Mouse (Mus musculus) stomach, postnatal 0 days (tissue): ENCODE measurements around the gene Tbc1d10a. TPM values are rescaled to one million over a fixed set of nuclear protein-coding genes. Genes with fewer than 3 reads are reported as not detected.

Experiments used
- ATAC-seq: fragments of 200-750 bp; cut with Nextera tagmentation; 2 replicates; pipeline ENCODE4 v1.8.0; 2017; ENCODE audit not compliant: low FRiP score, low TSS enrichment
- DNase-seq: peaks from one replicate; pipeline ENCODE4 v3.0.0-alpha.2; 2016; ENCODE audit warnings: low spot score
- H3K27ac ChIP-seq: fragments of 300-500 bp; sonication (generic); replicated peaks from 2 replicates; pipeline ENCODE4 v1.5.1; 2014; ENCODE audit warnings: mild to moderate bottlenecking, control low read depth
- H3K27me3 ChIP-seq: fragments of 300-500 bp; sonication (generic); 2 replicates; pipeline ENCODE4 v1.6.1; 2014; ENCODE audit warnings: low read length; ENCODE audit not compliant: control insufficient read depth, insufficient read depth
- H3K36me3 ChIP-seq: fragments of 300-500 bp; sonication (generic); 2 replicates; pipeline ENCODE4 v1.6.1; 2014; ENCODE audit warnings: low read length, mixed read lengths; ENCODE audit not compliant: control insufficient read depth, insufficient read depth
- H3K4me1 ChIP-seq: fragments of 300-500 bp; sonication (generic); replicated peaks from 2 replicates; pipeline ENCODE4 v1.6.1; 2014; ENCODE audit warnings: antibody characterized with exemption; ENCODE audit not compliant: control insufficient read depth, insufficient read depth
- H3K4me2 ChIP-seq: fragments of 300-500 bp; sonication (generic); replicated peaks from 2 replicates; pipeline ENCODE4 v1.6.1; 2014; ENCODE audit warnings: low read depth, mild to moderate bottlenecking, control low read depth, moderate library complexity
- H3K4me3 ChIP-seq: fragments of 300-500 bp; sonication (generic); 2 replicates; pipeline ENCODE4 v1.5.1; 2014; ENCODE audit warnings: low read depth, low read length, control low read depth
- H3K9ac ChIP-seq: fragments of 300-500 bp; sonication (generic); 2 replicates; pipeline ENCODE4 v1.6.1; 2014; ENCODE audit warnings: mild to moderate bottlenecking, low read length, control low read depth, mixed read lengths
- H3K9me3 ChIP-seq: fragments of 300-500 bp; sonication (generic); 2 replicates; pipeline ENCODE4 v1.6.1; 2016; ENCODE audit warnings: low read length; ENCODE audit not compliant: control insufficient read depth
- CTCF ChIP-seq: IDR thresholded peaks from 2 replicates; pipeline ENCODE4 v1.5.1; 2016; ENCODE audit warnings: antibody characterized with exemption, low read depth, mild to moderate bottlenecking, moderate library complexity
- EP300 ChIP-seq: optimal IDR thresholded peaks from 2 replicates; pipeline ENCODE3; 2016; ENCODE audit warnings: antibody characterized with exemption
- WGBS: fragments of 180-500 bp; shearing (Covaris S2); extraction: QIAGEN DNeasy Blood & Tissue Kit; methylation state at CpG from one replicate; pipeline ENCODE4 v1.1.7; 2014; 5-methylcytosine and 5-hydroxymethylcytosine counted together
- polyA plus RNA-seq: library from polyadenylated mRNA; unstranded; fragments of >200 nt; fragmentation: Nextera tagmentation; extraction: Ambion mirVana; gene quantifications from 2 replicates; pipeline ENCODE4 v1.2.1, GENCODE M21; 2015

Gene Tbc1d10a
- polyA plus RNA-seq, 1 experiment from 2014 or later, result 35.1 TPM

DNA sequence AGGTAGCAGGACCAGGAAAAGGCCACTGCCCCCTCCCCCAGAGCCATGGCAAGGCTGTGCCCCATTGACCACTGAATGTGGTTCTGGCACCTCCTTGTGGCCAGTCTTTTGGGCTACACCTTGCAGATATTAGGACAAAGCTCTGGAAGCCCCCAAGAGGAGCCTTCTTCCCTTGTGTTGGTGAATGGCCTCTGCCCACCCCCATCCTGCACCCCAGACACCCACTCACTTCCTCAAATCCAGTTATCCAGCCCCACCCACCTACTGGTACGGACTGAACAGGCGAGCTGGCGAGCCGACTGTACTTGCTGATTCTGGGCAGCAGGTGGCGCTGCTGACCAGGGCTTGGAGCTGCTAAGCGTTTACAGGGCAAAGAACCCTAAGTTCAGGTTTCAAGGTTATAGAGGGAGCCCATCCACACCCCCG is 72.1 kb downstream of the Tbc1d10a start:
- Histone ChIP-seq H3K36me3 (no peaks in the 10 kb centered on the region), H3K4me2 (peak overlapping the region; percentile 45), H3K4me3 (no peak overlapping the region), H3K9ac (no peak overlapping the region), H3K27me3 (no peaks in the 10 kb centered on the region), H3K9me3 (no peaks in the 10 kb centered on the region), H3K4me1 (peaks cover 14% of the 10 kb centered on the region), H3K27ac (no peak overlapping the region)
- WGBS, result 0% methylated on average over 7 of the region's 7 CpGs
- TF ChIP-seq EP300 (no peak), CTCF (peak; percentile 93)
- DNase-seq (peak; percentile 85), ATAC-seq (peak; percentile 46)

DNA sequence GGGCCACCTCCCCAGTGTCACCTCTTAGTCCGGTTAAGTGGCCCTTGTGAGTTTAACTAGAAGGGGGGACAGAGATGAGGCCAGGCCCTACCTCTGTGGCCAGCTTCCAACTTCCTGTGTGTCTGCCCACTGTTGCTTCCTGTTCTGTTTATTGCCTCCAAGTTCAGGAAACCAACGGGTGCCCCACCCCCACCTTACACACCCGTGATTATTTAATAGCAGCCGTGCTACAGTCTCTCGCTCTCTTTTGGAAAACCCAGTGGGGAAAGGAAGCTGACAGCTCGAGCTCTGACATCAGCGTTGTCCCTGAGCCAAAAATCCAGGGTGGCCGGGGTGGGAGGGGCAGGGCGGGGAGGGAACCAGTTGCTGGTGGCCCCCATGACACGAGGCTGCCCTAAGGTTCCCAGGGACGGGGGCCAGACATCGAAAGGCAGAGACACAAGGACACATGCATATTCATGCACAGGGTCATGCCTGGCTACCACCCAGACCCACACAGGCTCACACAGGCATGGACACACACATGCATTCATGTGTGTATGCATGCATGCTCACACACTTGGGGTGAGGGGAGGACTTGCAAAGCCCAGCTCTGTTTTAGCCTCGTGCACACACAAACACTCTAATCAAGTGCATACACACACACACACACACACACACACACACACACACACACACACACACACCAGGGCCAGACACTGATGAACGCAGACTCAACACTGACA is 74.0 kb downstream of the Tbc1d10a start:
- DNase-seq (peak; percentile 60), ATAC-seq (no peak)
- peak overlapping the region; percentile 8; the same call in 1 of the 2 replicates for H3K4me2 ChIP-seq
- H3K4me3 ChIP-seq, result no peak overlapping the region
- peaks cover 21% of the 10 kb centered on the region for H3K4me1 ChIP-seq
- no peaks in the 10 kb centered on the region for H3K9me3 ChIP-seq
- no peak overlapping the region for H3K27ac ChIP-seq
- 18% methylated on average over 14 of the region's 14 CpGs for WGBS
- no peaks in the 10 kb centered on the region for H3K27me3 ChIP-seq
- H3K36me3 ChIP-seq, result no peaks in the 10 kb centered on the region
- no peak for TF ChIP-seq EP300
- TF ChIP-seq CTCF, result no peak
- no peak overlapping the region for H3K9ac ChIP-seq

DNA sequence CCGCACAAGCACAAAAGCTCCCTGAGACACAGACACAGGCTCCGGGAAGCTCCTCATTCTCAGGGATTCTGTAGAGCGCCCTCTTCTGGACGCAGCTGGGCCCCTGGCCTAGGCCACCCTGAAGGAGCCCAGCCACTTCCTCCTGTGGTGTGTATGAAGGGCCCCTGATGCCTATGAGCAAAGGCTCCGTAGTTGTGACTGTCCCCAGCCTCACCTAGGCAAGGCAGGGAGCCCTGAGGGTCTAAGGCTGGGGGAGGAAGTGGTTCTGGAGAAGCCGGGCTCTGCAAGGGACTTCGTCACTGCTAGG is 74.6 kb downstream of the Tbc1d10a start:
- H3K4me1 ChIP-seq, result peaks cover 21% of the 10 kb centered on the region
- ATAC-seq (peak; percentile 21), DNase-seq (peak; percentile 78)
- 51% methylated on average over 7 of the region's 7 CpGs for WGBS
- no peaks in the 10 kb centered on the region for H3K36me3 ChIP-seq
- H3K27me3 ChIP-seq, result no peaks in the 10 kb centered on the region
- H3K4me3 ChIP-seq, result no peak overlapping the region
- H3K9me3 ChIP-seq, result no peaks in the 10 kb centered on the region
- 0 out of 2 replicates have a peak overlapping the region, but pooled peaks have one; percentile 24 for H3K27ac ChIP-seq
- TF ChIP-seq CTCF, result peak; percentile 74
- TF ChIP-seq EP300, result no peak
- no peak overlapping the region for H3K4me2 ChIP-seq
- no peak overlapping the region for H3K9ac ChIP-seq

DNA sequence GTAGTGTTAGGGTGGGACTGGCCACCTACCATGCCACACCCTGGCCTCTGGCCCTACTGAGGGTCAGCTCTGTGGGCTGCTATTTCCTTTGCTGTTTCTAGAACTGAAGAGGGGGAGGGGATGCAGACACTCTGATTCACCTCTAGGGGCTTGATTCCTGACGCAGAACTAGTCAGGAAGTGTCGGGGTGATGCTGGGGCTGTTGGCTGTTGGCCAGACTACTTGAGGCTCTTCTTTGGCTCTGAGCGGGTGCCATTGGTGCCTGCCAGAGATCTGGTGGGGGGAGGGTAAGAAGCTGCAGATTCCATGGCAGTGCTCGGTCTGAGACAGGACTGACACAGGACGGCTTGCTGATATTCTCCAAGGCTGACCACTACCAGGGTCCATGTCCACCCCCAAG is 75.4 kb downstream of the Tbc1d10a start:
- H3K4me1 ChIP-seq, result peaks cover 21% of the 10 kb centered on the region
- 35% methylated on average over 5 of the region's 5 CpGs for WGBS

DNA sequence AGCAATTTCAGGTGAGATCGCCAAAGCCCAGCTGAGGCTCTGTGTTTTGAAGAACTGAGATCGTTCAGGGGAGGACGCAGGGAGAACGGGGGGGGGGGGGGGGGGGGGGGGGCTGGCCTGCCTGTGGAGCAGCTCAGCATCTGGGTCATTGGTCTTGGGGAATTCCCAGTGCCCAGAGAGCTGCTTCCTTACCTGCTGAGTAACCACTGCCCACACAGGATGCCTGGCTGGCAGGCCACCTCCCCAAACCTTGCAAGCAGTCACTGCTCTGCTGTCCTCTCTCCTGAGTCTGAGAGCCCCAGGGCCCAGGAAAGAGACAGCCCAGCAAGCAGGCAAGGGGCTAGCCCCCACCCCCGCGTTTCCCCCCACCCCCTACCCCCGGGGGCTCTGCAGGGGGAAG is 76.3 kb downstream of the Tbc1d10a start:
- no peak for DNase-seq
- H3K9me3 ChIP-seq, result no peaks in the 10 kb centered on the region
- no peaks in the 10 kb centered on the region for H3K36me3 ChIP-seq
- H3K27me3 ChIP-seq, result no peaks in the 10 kb centered on the region; the same call in 1 of the 2 replicates
- H3K4me2 ChIP-seq, result no peak overlapping the region
- H3K4me3 ChIP-seq, result no peak overlapping the region
- TF ChIP-seq CTCF (no peak), EP300 (no peak)
- no peak overlapping the region for H3K27ac ChIP-seq
- H3K9ac ChIP-seq, result no peak overlapping the region
- peaks cover 21% of the 10 kb centered on the region for H3K4me1 ChIP-seq
- WGBS, result 14% methylated on average over 7 of the region's 7 CpGs
- no peak for ATAC-seq

More for the DNA sequence above, 75.4 kb downstream of the Tbc1d10a start:
- Histone ChIP-seq H3K4me2 (no peak overlapping the region), H3K4me3 (no peak overlapping the region), H3K27ac (no peak overlapping the region), H3K9me3 (no peaks in the 10 kb centered on the region), H3K9ac (no peak overlapping the region), H3K27me3 (no peaks in the 10 kb centered on the region), H3K36me3 (no peaks in the 10 kb centered on the region)
- TF ChIP-seq EP300 (no peak), CTCF (peak; percentile 53)
- ATAC-seq, result no peak
- no peak for DNase-seq

DNA sequence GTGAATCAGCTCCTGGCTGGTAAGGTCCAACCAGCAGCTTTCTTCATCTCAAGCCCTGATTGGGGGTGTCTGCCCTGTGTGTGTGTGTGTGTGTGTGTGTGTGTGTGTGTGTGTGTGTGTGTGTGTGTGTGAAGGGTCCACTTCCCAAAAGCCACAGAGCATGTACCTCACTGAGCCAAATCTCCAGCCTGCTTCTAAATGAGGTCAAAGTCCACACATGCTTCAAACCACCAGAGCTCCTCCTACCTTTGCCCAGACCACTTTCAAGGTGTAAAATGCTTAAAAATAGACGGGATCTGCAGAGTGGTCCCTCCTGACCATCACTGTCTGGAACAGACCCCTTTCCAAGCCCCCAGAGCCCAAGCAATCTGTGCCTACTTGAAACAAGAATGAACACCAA is 76.7 kb downstream of the Tbc1d10a start:
- peak overlapping the region; percentile 56; the same call in 1 of the 2 replicates for H3K27ac ChIP-seq

More for the DNA sequence above, 76.7 kb downstream of the Tbc1d10a start:
- no peak overlapping the region for H3K9ac ChIP-seq
- H3K4me2 ChIP-seq, result no peak overlapping the region
- no peaks in the 10 kb centered on the region for H3K9me3 ChIP-seq
- no peak for DNase-seq
- TF ChIP-seq EP300, result no peak
- TF ChIP-seq CTCF, result no peak
- no peaks in the 10 kb centered on the region for H3K36me3 ChIP-seq
- ATAC-seq, result no peak
- no peak overlapping the region for H3K4me3 ChIP-seq
- H3K4me1 ChIP-seq, result peaks cover 21% of the 10 kb centered on the region
- H3K27me3 ChIP-seq, result no peaks in the 10 kb centered on the region; the same call in 1 of the 2 replicates
- 30% methylated on average over 1 of the region's 1 CpGs for WGBS
